In the genomic region with DNA sequence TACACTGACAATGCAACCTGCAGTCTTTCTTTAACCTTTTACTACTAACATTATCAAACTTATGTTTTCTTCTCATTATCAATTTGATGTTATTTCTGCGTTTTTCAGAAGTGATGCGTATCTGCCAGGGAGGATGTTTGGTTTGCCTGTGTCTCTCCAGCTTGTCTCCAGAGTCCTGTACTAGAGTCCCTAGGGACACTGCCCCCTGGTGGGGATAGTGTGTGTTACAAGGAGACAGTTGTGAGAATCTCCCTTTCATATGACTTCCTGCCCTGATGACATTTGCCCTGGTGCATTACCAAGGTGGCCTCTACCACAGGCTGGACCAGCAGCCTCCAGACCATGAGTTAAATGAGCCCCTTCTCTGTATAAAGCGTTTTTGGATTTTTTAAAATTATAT, we compare ENCODE assay signal across 9 mouse cellular contexts. TPM values are rescaled to one million over a fixed set of nuclear protein-coding genes. Genes with fewer than 3 reads are reported as not detected.
DNase-seq lines count a peak whose midpoint lies in the region; ATAC-seq lines count a peak whose summit lies in the region.
"Had no signal": no experiment of that assay in that cellular context is flagged by ENCODE, and none has a peak within 500 bp of the region (broad histone marks: within the 10 kb centered on the region; RNA-seq: fewer than 3 reads in every experiment).

No protein-coding gene starts in this region.

- no peaks in the 10 kb centered on the region for H3K36me3 ChIP-seq in kidney, embryonic 16.5 days (ENCODE audit: insufficient read depth, low read length)
- no peaks in the 10 kb centered on the region for H3K36me3 ChIP-seq in neural tube, embryonic 11.5 days (ENCODE audit: control insufficient read depth, insufficient read depth, low read length)

- no peaks in the 10 kb centered on the region for H3K9me3 ChIP-seq in kidney, embryonic 16.5 days (ENCODE audit: low read length)
- no peaks in the 10 kb centered on the region for H3K9me3 ChIP-seq in neural tube, embryonic 11.5 days (ENCODE audit: control insufficient read depth, low read length)

- H3K4me1 ChIP-seq in kidney, embryonic 16.5 days (ENCODE audit: insufficient read depth, low read length) = peaks cover 12% of the 10 kb centered on the region
- peaks cover 6% of the 10 kb centered on the region for H3K4me1 ChIP-seq in neural tube, embryonic 11.5 days (ENCODE audit: control insufficient read depth, insufficient read depth, low read length)

- ATAC-seq in kidney, embryonic 16.5 days (ENCODE audit: low FRiP score, low TSS enrichment) = no peak
- ATAC-seq in neural tube, embryonic 11.5 days (ENCODE audit: insufficient read depth, low FRiP score, low TSS enrichment) = no peak

- no peak overlapping the region for H3K9ac ChIP-seq in kidney, embryonic 16.5 days (replicated peaks; ENCODE audit: low read length)
- no peak overlapping the region for H3K9ac ChIP-seq in neural tube, embryonic 11.5 days (ENCODE audit: low read length)

- H3K27me3 ChIP-seq in kidney, embryonic 16.5 days (ENCODE audit: insufficient read depth, low read length) = no peaks in the 10 kb centered on the region
- no peaks in the 10 kb centered on the region for H3K27me3 ChIP-seq in neural tube, embryonic 11.5 days (ENCODE audit: control insufficient read depth, insufficient read depth, low read length)

- peak; percentile 77 for DNase-seq in kidney, adult 18-20 months
- peak; percentile 87 for DNase-seq in MN1 (ENCODE audit: low spot score)
- DNase-seq in cerebellum, postnatal 25 days = peak; percentile 64 to 85
- DNase-seq in heart, adult 8-10 months (ENCODE audit: low spot score) = peak; percentile 64
- peak; percentile 54 to 81 for DNase-seq in left cerebral cortex, postnatal 10 days (ENCODE audit: extremely low spot score in 1 of 2, low spot score in 2 of 2)
- DNase-seq in neural tube, embryonic 11.5 days (ENCODE audit: low spot score) = peak; percentile 84
- DNase-seq in thymus, postnatal 25 days = peak; percentile 84

- no peak overlapping the region for H3K4me3 ChIP-seq in kidney, embryonic 16.5 days (ENCODE audit: low read length)
- no peak overlapping the region for H3K4me3 ChIP-seq in neural tube, embryonic 11.5 days (ENCODE audit: low read depth, low read length)
- H3K4me3 ChIP-seq: erythroblast, embryonic 14.5 days had no signal

- no peak overlapping the region for H3K27ac ChIP-seq in kidney, embryonic 16.5 days (ENCODE audit: low read length)
- H3K27ac ChIP-seq in neural tube, embryonic 11.5 days (ENCODE audit: low read depth, low read length) = no peak overlapping the region

- 14% methylated on average over 3 of the region's 3 CpGs for WGBS in kidney, embryonic 16.5 days
- 18% methylated on average over 3 of the region's 3 CpGs for WGBS in neural tube, embryonic 11.5 days

- intact Hi-C loops in left cerebral cortex, postnatal 10 days (cut with DNase I) = loop anchor here (2.0 to 5.0 kb wide), 2 partner anchors 84 to 154 kb away; no protein-coding TSS in a partner anchor

- H3K4me2 ChIP-seq in kidney, embryonic 16.5 days (replicated peaks; ENCODE audit: low read depth, low read length) = no peak overlapping the region
- no peak overlapping the region for H3K4me2 ChIP-seq in neural tube, embryonic 11.5 days (ENCODE audit: low read depth)

RNA-seq across cellular contexts. Expression of gene Rpl14, which starts 15.3 kb away (rescaled TPM):
- polyA plus RNA-seq in kidney, embryonic 16.5 days (2015; fragmentation: Nextera tagmentation; extraction: Ambion mirVana) = 730 and 733 TPM in 2 replicates
- 100 to 1,000 TPM; 266 to 316 (median 288) TPM for total RNA-seq in heart, adult 8-10 months (2022)
- total RNA-seq in left cerebral cortex, postnatal 10 days (2021) = 100 to 1,000 TPM; 273 to 293 TPM
- polyA plus RNA-seq in neural tube, embryonic 11.5 days (2014; fragmentation: Nextera tagmentation; extraction: Ambion mirVana) = 750 and 805 TPM in 2 replicates

RNA-seq across cellular contexts. Expression of gene Entpd3, which starts 46.9 kb away (rescaled TPM):
- polyA plus RNA-seq in kidney, embryonic 16.5 days (2015; fragmentation: Nextera tagmentation; extraction: Ambion mirVana) = 1.8 TPM in 2 replicates
- not detected for total RNA-seq in heart, adult 8-10 months (2022)
- 1 to 10 TPM; 4.0 to 5.6 TPM for total RNA-seq in left cerebral cortex, postnatal 10 days (2021)
- 0.17 and 0.18 TPM in 2 replicates for polyA plus RNA-seq in neural tube, embryonic 11.5 days (2014; fragmentation: Nextera tagmentation; extraction: Ambion mirVana)

Comparison
In these comparisons a context has a peak if more than half of its experiments do, and no peak if none do; other contexts are left out.
1. RNA of gene Entpd3, which starts 46.9 kb away (total RNA-seq): 4.0 to 5.6 TPM in left cerebral cortex, postnatal 10 days; not detected in heart, adult 8-10 months; every median in the first group is over 4 times any median in the second.
2. Peak in every context shown above with its lines, with median percentiles within 50 percentile points of each other: DNase-seq.